Comparison of ENCODE assay signal across 17 mouse cellular contexts in the genomic region with DNA sequence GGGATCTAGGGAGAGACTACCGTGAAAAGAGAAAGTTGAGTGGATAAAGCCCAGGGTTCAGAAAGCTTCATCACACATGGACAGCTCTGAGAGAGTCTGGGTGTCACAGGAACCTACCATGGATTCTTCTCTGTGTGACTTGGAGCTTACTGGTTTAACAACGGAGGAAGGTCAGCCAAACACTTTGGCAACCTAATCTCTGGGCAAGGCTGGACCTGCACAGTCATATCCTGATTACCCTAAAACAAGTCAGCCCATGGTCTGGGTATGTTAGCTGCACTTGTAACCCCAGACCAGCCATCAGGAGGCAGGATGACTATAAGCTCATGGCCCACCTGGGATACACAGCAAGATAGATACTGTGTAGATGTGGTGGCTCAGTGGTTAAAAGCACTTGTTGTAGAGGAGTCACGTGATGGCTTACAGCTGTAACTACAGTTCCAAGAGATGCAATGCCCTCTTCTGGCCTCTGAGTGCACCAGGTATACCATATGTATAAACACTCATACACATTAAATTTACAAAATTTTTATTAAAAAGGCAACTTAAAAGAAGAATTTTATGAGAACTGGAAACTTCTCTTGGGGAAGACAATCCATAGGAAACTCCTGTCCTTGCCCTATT.
DNase-seq lines count a peak whose midpoint lies in the region; ATAC-seq and TF ChIP-seq lines count a peak whose summit lies in the region.
"Had no signal": no experiment of that assay in that cellular context is flagged by ENCODE, and none has a peak within 500 bp of the region (broad histone marks: within the 10 kb centered on the region; RNA-seq: fewer than 3 reads in every experiment).

No protein-coding gene starts in this region.

- DNase-seq in A20 (ENCODE audit: low read depth, low spot score), result peak; percentile 8
- no peak for DNase-seq in G1E (ENCODE audit: low spot score)
- no peak for DNase-seq in liver, postnatal 0 days
- DNase-seq in right cerebral cortex, adult 18-20 months, result no peak
- no peak for DNase-seq in spleen, postnatal 10 days (ENCODE audit: low spot score in 2 of 2)
- no peak for DNase-seq in spleen, adult 12 weeks (ENCODE audit: low spot score)
- DNase-seq: cerebellum, adult 11 months; forebrain, postnatal 0 days; kidney, postnatal 4 days; lung, postnatal 10 days had no signal

- TF ChIP-seq EP300 in liver, postnatal 0 days (IDR thresholded peaks at IDR 0.05; ENCODE audit: low read depth), result no peak

- H3K27me3 ChIP-seq in intestine, postnatal 0 days (replicated peaks; ENCODE audit: control insufficient read depth, insufficient read depth, low read length), result no peaks in the 10 kb centered on the region
- no peaks in the 10 kb centered on the region for H3K27me3 ChIP-seq in intestine, embryonic 16.5 days (replicated peaks; ENCODE audit: control insufficient read depth, insufficient read depth, low read length)
- H3K27me3 ChIP-seq in G1E (ENCODE audit: insufficient read depth, low read length), result peaks cover 3% of the 10 kb centered on the region; the same call in 1 of the 2 replicates
- H3K27me3 ChIP-seq in liver, postnatal 0 days (ENCODE audit: insufficient read depth, low read length), result no peaks in the 10 kb centered on the region
- H3K27me3 ChIP-seq: embryonic facial prominence, embryonic 15.5 days; intestine, embryonic 15.5 days; limb, embryonic 15.5 days; midbrain, embryonic 13.5 days had no signal

- no peak for ATAC-seq in intestine, postnatal 0 days
- ATAC-seq in intestine, embryonic 16.5 days, result no peak
- peak; percentile 40 for ATAC-seq in G1E (ENCODE audit: extremely low read depth, insufficient number of reproducible peaks, low FRiP score, poor library complexity, severe bottlenecking)
- no peak for ATAC-seq in liver, postnatal 0 days
- ATAC-seq: forebrain, postnatal 0 days; intestine, embryonic 15.5 days; midbrain, embryonic 13.5 days had no signal

- H3K4me3 ChIP-seq in intestine, postnatal 0 days (ENCODE audit: low read depth, low read length), result no peak overlapping the region
- no peak overlapping the region for H3K4me3 ChIP-seq in intestine, embryonic 16.5 days (ENCODE audit: low read length)
- H3K4me3 ChIP-seq in G1E (ENCODE audit: low read depth, low read length), result no peak overlapping the region
- no peak overlapping the region for H3K4me3 ChIP-seq in liver, postnatal 0 days (ENCODE audit: low read depth, low read length)
- H3K4me3 ChIP-seq: embryonic facial prominence, embryonic 15.5 days; intestine, embryonic 15.5 days; limb, embryonic 15.5 days; midbrain, embryonic 13.5 days had no signal

- peak; percentile 58 for TF ChIP-seq CTCF in intestine, postnatal 0 days (IDR thresholded peaks at IDR 0.05; ENCODE audit: low read depth)
- no peak for TF ChIP-seq CTCF in G1E (IDR thresholded peaks at IDR 0.05; ENCODE audit: low read depth, low read length)
- TF ChIP-seq CTCF in liver, postnatal 0 days (IDR thresholded peaks at IDR 0.05; ENCODE audit: low read depth), result peak; percentile 45

- H3K4me2 ChIP-seq in intestine, postnatal 0 days (replicated peaks; ENCODE audit: low read depth), result no peak overlapping the region
- no peak overlapping the region for H3K4me2 ChIP-seq in intestine, embryonic 16.5 days (ENCODE audit: low read depth, low read length)
- no peak overlapping the region for H3K4me2 ChIP-seq in liver, postnatal 0 days (ENCODE audit: low read depth, low read length)
- H3K4me2 ChIP-seq: embryonic facial prominence, embryonic 15.5 days; heart, embryonic 11.5 days; intestine, embryonic 15.5 days; limb, embryonic 15.5 days; midbrain, embryonic 13.5 days had no signal

- no peak overlapping the region for H3K9ac ChIP-seq in intestine, postnatal 0 days (ENCODE audit: low read depth, low read length)
- no peak overlapping the region for H3K9ac ChIP-seq in intestine, embryonic 16.5 days (ENCODE audit: low read depth, low read length)
- no peak overlapping the region for H3K9ac ChIP-seq in liver, postnatal 0 days (replicated peaks)
- H3K9ac ChIP-seq: embryonic facial prominence, embryonic 15.5 days; forebrain, postnatal 0 days; intestine, embryonic 15.5 days; limb, embryonic 15.5 days; midbrain, embryonic 13.5 days had no signal

- no peaks in the 10 kb centered on the region for H3K9me3 ChIP-seq in intestine, postnatal 0 days (ENCODE audit: control insufficient read depth)
- H3K9me3 ChIP-seq in intestine, embryonic 16.5 days (ENCODE audit: control insufficient read depth, low read length), result no peaks in the 10 kb centered on the region
- no peaks in the 10 kb centered on the region for H3K9me3 ChIP-seq in G1E (replicated peaks)
- H3K9me3 ChIP-seq in liver, postnatal 0 days (ENCODE audit: low read length), result no peaks in the 10 kb centered on the region
- H3K9me3 ChIP-seq: embryonic facial prominence, embryonic 15.5 days; intestine, embryonic 15.5 days; limb, embryonic 15.5 days; midbrain, embryonic 13.5 days had no signal

- no peaks in the 10 kb centered on the region for H3K4me1 ChIP-seq in intestine, postnatal 0 days (replicated peaks; ENCODE audit: control insufficient read depth, insufficient read depth, low read length)
- no peaks in the 10 kb centered on the region for H3K4me1 ChIP-seq in intestine, embryonic 16.5 days (ENCODE audit: control insufficient read depth, insufficient read depth, low read length)
- peaks cover 4% of the 10 kb centered on the region; the same call in 1 of the 2 replicates for H3K4me1 ChIP-seq in G1E (ENCODE audit: insufficient read depth, low read depth, low read length)
- H3K4me1 ChIP-seq in liver, postnatal 0 days (ENCODE audit: insufficient read depth), result peaks cover 12% of the 10 kb centered on the region
- H3K4me1 ChIP-seq: embryonic facial prominence, embryonic 15.5 days; intestine, embryonic 15.5 days; limb, embryonic 15.5 days; midbrain, embryonic 13.5 days had no signal

- H3K27ac ChIP-seq in intestine, postnatal 0 days (ENCODE audit: low read depth, low read length), result no peak overlapping the region
- H3K27ac ChIP-seq in intestine, embryonic 16.5 days (ENCODE audit: low read length), result no peak overlapping the region
- no peak overlapping the region for H3K27ac ChIP-seq in liver, postnatal 0 days (ENCODE audit: low read depth)
- H3K27ac ChIP-seq: embryonic facial prominence, embryonic 15.5 days; intestine, embryonic 15.5 days; limb, embryonic 15.5 days; midbrain, embryonic 13.5 days had no signal

- H3K36me3 ChIP-seq in intestine, postnatal 0 days (ENCODE audit: control insufficient read depth, insufficient read depth), result no peaks in the 10 kb centered on the region
- no peaks in the 10 kb centered on the region for H3K36me3 ChIP-seq in intestine, embryonic 16.5 days (ENCODE audit: control insufficient read depth, insufficient read depth, low read length)
- no peaks in the 10 kb centered on the region for H3K36me3 ChIP-seq in G1E (replicated peaks)
- no peaks in the 10 kb centered on the region for H3K36me3 ChIP-seq in liver, postnatal 0 days (replicated peaks; ENCODE audit: insufficient read depth, low read length)
- H3K36me3 ChIP-seq: embryonic facial prominence, embryonic 15.5 days; intestine, embryonic 15.5 days; limb, embryonic 15.5 days; midbrain, embryonic 13.5 days had no signal

- 78% methylated on average over 3 of the region's 3 CpGs for WGBS in intestine, postnatal 0 days
- WGBS in intestine, embryonic 16.5 days, result 78% methylated on average over 3 of the region's 3 CpGs
- WGBS in liver, postnatal 0 days (ENCODE audit: insufficient replicate concordance), result 63% methylated on average over 3 of the region's 3 CpGs
